Mouse (Mus musculus) stomach, embryonic 14.5 days (tissue): ENCODE results near the gene Kirrel. TPM values are rescaled to one million over a fixed set of nuclear protein-coding genes. Genes with fewer than 3 reads are reported as not detected.

Experiments
- ATAC-seq: fragments of 200-750 bp; cut with Nextera tagmentation; 2 replicates; pipeline ENCODE4 v1.8.0; 2017; ENCODE audit warnings: low read depth, moderate TSS enrichment; ENCODE audit not compliant: insufficient number of reproducible peaks, insufficient read depth, low FRiP score
- H3K27ac ChIP-seq: fragments of 300-500 bp; sonication (generic); 2 replicates; pipeline ENCODE4 v1.5.1; 2014; ENCODE audit warnings: mild to moderate bottlenecking, low read length, moderate library complexity, mixed read lengths
- H3K27me3 ChIP-seq: fragments of 300-500 bp; sonication (generic); 2 replicates; pipeline ENCODE4 v1.6.1; 2014; ENCODE audit warnings: low read length, control low read depth, mixed read lengths; ENCODE audit not compliant: control insufficient read depth, insufficient read depth
- H3K36me3 ChIP-seq: fragments of 300-500 bp; sonication (generic); 2 replicates; pipeline ENCODE4 v1.6.1; 2014; ENCODE audit warnings: mild to moderate bottlenecking, control low read depth, low read length, moderate library complexity, mixed read lengths; ENCODE audit not compliant: control insufficient read depth, insufficient read depth
- H3K4me1 ChIP-seq: fragments of 300-500 bp; sonication (generic); 2 replicates; pipeline ENCODE4 v1.6.1; 2014; ENCODE audit warnings: low read length, control low read depth, mixed read lengths; ENCODE audit not compliant: control insufficient read depth, insufficient read depth
- H3K4me2 ChIP-seq: fragments of 300-500 bp; sonication (generic); replicated peaks from 2 replicates; pipeline ENCODE4 v1.6.1; 2014; ENCODE audit warnings: low read depth, low read length, control low read depth
- H3K4me3 ChIP-seq: fragments of 300-500 bp; sonication (generic); 2 replicates; pipeline ENCODE4 v1.5.1; 2014; ENCODE audit warnings: low read depth, low read length, control low read depth
- H3K9ac ChIP-seq: fragments of 300-500 bp; sonication (generic); replicated peaks from 2 replicates; pipeline ENCODE4 v1.6.1; 2014; ENCODE audit warnings: low read depth, mild to moderate bottlenecking, control low read depth, low read length, moderate library complexity, mixed read lengths
- H3K9me3 ChIP-seq: fragments of 300-500 bp; sonication (generic); 2 replicates; pipeline ENCODE4 v1.6.1; 2016; ENCODE audit warnings: low read depth, low read length, control low read depth; ENCODE audit not compliant: control insufficient read depth
- WGBS: fragments of 180-500 bp; shearing (Covaris S2); extraction: QIAGEN DNeasy Blood & Tissue Kit; methylation state at CpG from one replicate; pipeline ENCODE4 v1.1.7; 2014; 5-methylcytosine and 5-hydroxymethylcytosine counted together
- polyA plus RNA-seq: library from polyadenylated mRNA; unstranded; fragments of >200 nt; fragmentation: Nextera tagmentation; extraction: Ambion mirVana; gene quantifications from 2 replicates; pipeline ENCODE4 v1.2.1, GENCODE M21; 2014

Kirrel gene
- polyA plus RNA-seq, 1 experiment from 2014 or later: 9.1 TPM

- no peaks in the 10 kb centered on the region for H3K36me3 ChIP-seq
- no peaks in the 10 kb centered on the region for H3K27me3 ChIP-seq
- WGBS: 84% methylated on average over 2 of the region's 2 CpGs
- H3K27ac ChIP-seq: no peak overlapping the region
- H3K4me3 ChIP-seq: no peak overlapping the region
- H3K4me1 ChIP-seq: no peaks in the 10 kb centered on the region
- no peaks in the 10 kb centered on the region for H3K9me3 ChIP-seq
- no peak for ATAC-seq
- H3K9ac ChIP-seq: no peak overlapping the region
- no peak overlapping the region for H3K4me2 ChIP-seq
Measured at GRCm38 (mm10) chr3:87194591-87194990, 20.0 kb upstream of the Kirrel start.

- H3K36me3 ChIP-seq: no peaks in the 10 kb centered on the region
- H3K27me3 ChIP-seq: no peaks in the 10 kb centered on the region
- H3K4me3 ChIP-seq: no peak overlapping the region
- no peak overlapping the region for H3K27ac ChIP-seq
- WGBS: 50% methylated on average over 1 of the region's 1 CpGs
- H3K9ac ChIP-seq: no peak overlapping the region
- no peaks in the 10 kb centered on the region for H3K9me3 ChIP-seq
- no peaks in the 10 kb centered on the region for H3K4me1 ChIP-seq
- H3K4me2 ChIP-seq: no peak overlapping the region
- no peak for ATAC-seq
Measured at GRCm38 (mm10) chr3:87193756-87194155, 19.2 kb upstream of the Kirrel start.

DNA sequence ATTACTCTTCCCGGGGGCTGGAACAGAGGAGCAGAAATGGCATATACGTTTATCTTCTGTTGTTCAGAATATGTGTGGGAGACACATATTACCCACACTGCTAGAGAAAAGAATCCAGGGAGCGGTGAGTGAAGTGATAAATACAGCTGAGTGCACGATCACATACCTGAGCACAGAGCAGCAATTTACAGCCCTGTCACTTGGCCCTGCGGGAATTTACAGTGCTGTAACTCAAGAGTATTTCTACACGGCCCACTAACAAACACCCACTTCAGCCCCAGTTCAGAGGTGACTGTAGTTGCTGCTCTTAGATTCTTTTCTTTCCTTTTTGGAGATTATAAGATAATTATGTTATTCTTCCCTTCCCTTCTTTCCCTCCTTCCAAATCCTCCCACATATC lies 18.8 kb upstream of the Kirrel start:
- no peaks in the 10 kb centered on the region for H3K36me3 ChIP-seq
- H3K9ac ChIP-seq: no peak overlapping the region
- H3K4me1 ChIP-seq: no peaks in the 10 kb centered on the region
- no peak overlapping the region for H3K27ac ChIP-seq
- WGBS: 39% methylated on average over 6 of the region's 6 CpGs
- H3K4me3 ChIP-seq: no peak overlapping the region
- no peak overlapping the region for H3K4me2 ChIP-seq
- H3K27me3 ChIP-seq: no peaks in the 10 kb centered on the region
- no peak for ATAC-seq
- no peaks in the 10 kb centered on the region for H3K9me3 ChIP-seq

GRCm38 (mm10) chr3:87176687-87177086 lies 2.1 kb upstream of the Kirrel start:
- H3K27me3 ChIP-seq: no peaks in the 10 kb centered on the region
- peaks cover 4% of the 10 kb centered on the region; the same call in 1 of the 2 replicates for H3K4me1 ChIP-seq
- H3K9ac ChIP-seq: no peak overlapping the region
- WGBS: 74% methylated on average over 4 of the region's 4 CpGs
- no peaks in the 10 kb centered on the region for H3K36me3 ChIP-seq
- H3K4me3 ChIP-seq: no peak overlapping the region
- H3K27ac ChIP-seq: no peak overlapping the region
- H3K9me3 ChIP-seq: no peaks in the 10 kb centered on the region
- ATAC-seq: no peak
- H3K4me2 ChIP-seq: no peak overlapping the region

DNA sequence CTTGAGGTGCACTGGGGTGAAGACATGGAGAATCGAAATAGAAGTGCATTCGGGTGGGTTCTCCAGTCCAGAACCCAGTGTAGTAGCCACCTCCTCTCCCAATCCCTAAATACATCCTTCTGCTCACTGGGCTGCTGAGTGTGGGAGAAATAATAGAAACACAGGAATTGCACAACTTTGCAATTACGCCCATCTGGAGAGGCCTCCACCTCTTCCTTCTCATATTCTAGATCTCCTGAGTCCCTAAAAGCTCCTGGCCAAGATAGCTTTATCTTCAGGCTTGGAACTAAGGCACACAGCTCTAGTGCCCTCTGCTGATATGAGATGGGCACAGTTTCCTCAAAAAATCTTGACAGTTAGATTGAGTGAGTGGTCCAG lies 880 bp upstream of the Kirrel start:
- Histone ChIP-seq H3K27me3 (no peaks in the 10 kb centered on the region), H3K4me2 (no peak overlapping the region), H3K9ac (no peak overlapping the region), H3K9me3 (no peaks in the 10 kb centered on the region), H3K36me3 (no peaks in the 10 kb centered on the region), H3K4me3 (no peak overlapping the region), H3K4me1 (peaks cover 15% of the 10 kb centered on the region; the same call in 1 of the 2 replicates), H3K27ac (no peak overlapping the region)
- ATAC-seq: no peak
- 43% methylated on average over 3 of the region's 3 CpGs for WGBS

DNA sequence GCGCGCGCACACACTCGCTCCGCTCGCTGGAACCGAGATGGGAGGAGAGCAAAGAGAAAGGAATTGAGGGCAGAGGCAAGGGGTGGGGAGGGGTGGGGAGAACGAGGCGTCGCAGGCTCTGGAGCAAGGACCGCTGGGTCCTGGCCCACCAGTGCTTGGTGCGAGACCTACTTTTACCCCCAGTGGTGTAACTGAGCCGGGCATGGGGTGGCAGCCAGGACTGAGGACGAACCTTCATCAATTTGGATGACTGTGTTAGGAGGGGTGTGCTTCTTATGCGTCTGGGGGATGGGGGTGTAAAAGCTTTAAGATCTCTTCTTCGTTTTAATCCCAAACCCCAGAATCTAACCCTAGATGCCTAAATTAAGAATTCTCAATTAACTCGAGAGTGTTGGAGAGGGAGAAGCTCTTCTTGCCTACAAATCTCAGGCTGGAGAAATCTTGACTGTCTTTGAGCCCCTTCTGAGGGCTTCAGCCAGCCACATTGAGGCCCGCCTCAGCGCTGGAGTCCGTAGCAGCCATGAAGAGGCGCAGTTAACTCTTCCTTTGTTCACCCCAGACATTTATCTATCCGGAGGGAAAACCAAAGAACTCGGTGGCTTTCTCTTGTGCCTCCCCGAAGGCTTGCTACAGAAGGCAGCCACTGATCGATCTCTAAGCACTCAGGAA lies 356 bp upstream of the Kirrel start:
- Histone ChIP-seq H3K9ac (peak overlapping the region; percentile 88), H3K27ac (peak overlapping the region; percentile 91)
- ATAC-seq: no peak; the same call in 1 of the 2 replicates

DNA sequence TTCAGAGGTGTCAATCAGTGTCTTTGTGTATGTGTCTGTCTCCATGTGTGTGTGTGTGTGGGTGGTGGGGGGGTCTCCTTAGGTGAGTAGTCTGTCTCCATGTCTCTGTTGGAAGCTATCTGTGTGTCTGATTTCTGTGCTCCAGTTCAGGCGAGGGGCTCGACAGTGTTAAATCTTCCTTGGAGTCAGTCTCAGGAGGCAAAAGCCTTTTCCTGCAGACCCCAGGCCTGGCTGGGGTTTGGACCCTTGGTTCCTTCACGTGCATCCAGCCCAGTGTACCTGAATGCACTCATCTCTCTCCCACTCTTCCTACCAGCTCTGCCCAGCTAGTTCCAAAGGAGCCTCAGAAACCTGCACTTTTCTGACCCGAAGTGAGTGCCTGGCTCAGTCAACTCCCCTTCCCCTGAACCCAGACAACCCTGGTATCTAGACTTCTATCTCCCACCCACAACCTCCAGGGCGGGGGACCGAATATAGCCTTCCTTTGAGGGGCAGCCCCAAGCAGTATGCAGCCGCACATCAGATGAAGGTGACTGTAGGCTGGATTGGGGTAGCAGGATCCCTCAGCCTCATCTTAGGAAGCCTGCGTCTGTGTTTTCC lies 961 bp downstream of the Kirrel start:
- H3K4me1 ChIP-seq: peaks cover 33% of the 10 kb centered on the region
- H3K4me2 ChIP-seq: peak overlapping the region; percentile 68
- no peaks in the 10 kb centered on the region for H3K36me3 ChIP-seq
- no peaks in the 10 kb centered on the region for H3K9me3 ChIP-seq
- WGBS: 1% methylated on average over 8 of the region's 8 CpGs
- H3K9ac ChIP-seq: peak overlapping the region; percentile 88
- H3K27ac ChIP-seq: peak overlapping the region; percentile 91
- 0 out of 2 replicates have a peak, but pooled peaks have one; percentile 7 for ATAC-seq
- peak overlapping the region; percentile 75 for H3K4me3 ChIP-seq
- H3K27me3 ChIP-seq: no peaks in the 10 kb centered on the region

More for the DNA sequence above, 356 bp upstream of the Kirrel start:
- Histone ChIP-seq H3K36me3 (no peaks in the 10 kb centered on the region), H3K4me1 (peaks cover 20% of the 10 kb centered on the region), H3K4me3 (peak overlapping the region; percentile 75), H3K9me3 (no peaks in the 10 kb centered on the region), H3K27me3 (no peaks in the 10 kb centered on the region), H3K4me2 (peak overlapping the region; percentile 68)
- WGBS: 3% methylated on average over 25 of the region's 25 CpGs

DNA sequence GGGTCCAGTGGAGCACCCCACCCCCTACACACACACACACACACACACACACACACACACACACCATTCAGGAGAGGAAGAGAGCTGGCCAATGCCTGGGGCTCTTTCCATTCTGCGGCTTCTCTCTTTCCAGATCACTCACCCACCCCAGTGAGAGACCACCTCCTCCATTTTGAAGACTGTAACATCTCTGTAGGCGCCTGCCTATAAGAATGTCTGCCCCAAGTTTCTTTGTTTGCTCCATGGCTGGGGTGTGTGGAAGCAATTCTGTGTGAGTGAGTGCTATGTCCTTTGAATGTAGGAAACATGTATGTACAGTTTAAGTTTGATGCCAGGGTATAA lies 1.5 kb downstream of the Kirrel start:
- 6% methylated on average over 2 of the region's 2 CpGs for WGBS
- H3K4me1 ChIP-seq: peaks cover 34% of the 10 kb centered on the region
- H3K27me3 ChIP-seq: no peaks in the 10 kb centered on the region
- H3K4me2 ChIP-seq: peak overlapping the region; percentile 68
- ATAC-seq: no peak
- peak overlapping the region; percentile 91 for H3K27ac ChIP-seq
- no peaks in the 10 kb centered on the region for H3K36me3 ChIP-seq
- H3K9ac ChIP-seq: peak overlapping the region; percentile 88
- peak overlapping the region; percentile 75 for H3K4me3 ChIP-seq
- H3K9me3 ChIP-seq: no peaks in the 10 kb centered on the region
